Mouse (Mus musculus): ENCODE measurements around the gene Nek11.

DNA sequence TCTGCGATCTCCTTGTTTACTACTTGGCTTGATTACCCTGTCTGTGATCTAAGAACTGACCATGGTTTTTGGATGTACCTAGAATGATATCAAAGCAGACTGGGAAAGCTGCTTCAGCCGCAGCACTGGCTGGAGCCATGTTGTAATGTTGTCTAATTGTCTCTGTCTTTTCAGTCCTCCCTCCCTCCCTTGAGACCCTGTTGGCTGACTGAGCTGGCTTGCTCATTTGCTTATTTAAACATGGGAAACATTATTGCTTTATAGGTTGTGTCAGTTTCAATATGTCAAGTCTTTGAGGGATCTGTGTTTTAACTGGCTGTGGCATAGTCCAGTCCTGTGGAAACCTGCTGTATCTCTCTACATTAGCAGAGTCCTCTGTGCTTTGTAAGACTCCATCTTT, 132.2 kb downstream of the Nek11 start:
- TF ChIP-seq CTCF (IDR thresholded peaks at IDR 0.05; ENCODE audit: low read depth, low read length) (no peak), POLR2A (IDR thresholded peaks at IDR 0.05; ENCODE audit: extremely low read depth, insufficient read depth, low read length) (no peak)
